Mouse (Mus musculus) stomach, embryonic 16.5 days (tissue): ENCODE results near the gene Neurod2. TPM values are rescaled to one million over a fixed set of nuclear protein-coding genes. Genes with fewer than 3 reads are reported as not detected.

Experiments used
- ATAC-seq: fragments of 200-750 bp; cut with Nextera tagmentation; 2 replicates; pipeline ENCODE4 v1.8.0; 2017; ENCODE audit warnings: moderate number of reproducible peaks, moderate TSS enrichment; ENCODE audit not compliant: insufficient read depth, low FRiP score
- H3K27ac ChIP-seq: fragments of 300-500 bp; sonication (generic); 2 replicates; pipeline ENCODE4 v1.5.1; 2014; ENCODE audit warnings: low read length
- H3K27me3 ChIP-seq: fragments of 300-500 bp; sonication (generic); 2 replicates; pipeline ENCODE4 v1.6.1; 2014; ENCODE audit warnings: low read length, control low read depth, mixed read lengths; ENCODE audit not compliant: control insufficient read depth, insufficient read depth
- H3K36me3 ChIP-seq: fragments of 300-500 bp; sonication (generic); 2 replicates; pipeline ENCODE4 v1.6.1; 2014; ENCODE audit warnings: low read length; ENCODE audit not compliant: control insufficient read depth, insufficient read depth
- H3K4me1 ChIP-seq: fragments of 300-500 bp; sonication (generic); 2 replicates; pipeline ENCODE4 v1.6.1; 2014; ENCODE audit warnings: low read length, control low read depth, mixed read lengths; ENCODE audit not compliant: control insufficient read depth, insufficient read depth
- H3K4me2 ChIP-seq: fragments of 300-500 bp; sonication (generic); 2 replicates; pipeline ENCODE4 v1.6.1; 2014; ENCODE audit warnings: low read depth, low read length, mixed read lengths
- H3K4me3 ChIP-seq: fragments of 300-500 bp; sonication (generic); replicated peaks from 2 replicates; pipeline ENCODE4 v1.5.1; 2014; ENCODE audit warnings: mild to moderate bottlenecking, low read length
- H3K9ac ChIP-seq: fragments of 300-500 bp; sonication (generic); 2 replicates; pipeline ENCODE4 v1.6.1; 2014; ENCODE audit warnings: low read length
- H3K9me3 ChIP-seq: fragments of 300-500 bp; sonication (generic); replicated peaks from 2 replicates; pipeline ENCODE4 v1.6.1; 2016; ENCODE audit warnings: low read length, control low read depth; ENCODE audit not compliant: control insufficient read depth
- WGBS: fragments of 180-500 bp; shearing (Covaris S2); extraction: QIAGEN DNeasy Blood & Tissue Kit; methylation state at CpG from one replicate; pipeline ENCODE4 v1.1.7; 2014; 5-methylcytosine and 5-hydroxymethylcytosine counted together
- polyA plus RNA-seq: library from polyadenylated mRNA; unstranded; fragments of >200 nt; fragmentation: Nextera tagmentation; extraction: Ambion mirVana; gene quantifications from 2 replicates; pipeline ENCODE4 v1.2.1, GENCODE M21; 2015

The Neurod2 gene
- polyA plus RNA-seq, 1 experiment from 2014 or later = not detected

DNA sequence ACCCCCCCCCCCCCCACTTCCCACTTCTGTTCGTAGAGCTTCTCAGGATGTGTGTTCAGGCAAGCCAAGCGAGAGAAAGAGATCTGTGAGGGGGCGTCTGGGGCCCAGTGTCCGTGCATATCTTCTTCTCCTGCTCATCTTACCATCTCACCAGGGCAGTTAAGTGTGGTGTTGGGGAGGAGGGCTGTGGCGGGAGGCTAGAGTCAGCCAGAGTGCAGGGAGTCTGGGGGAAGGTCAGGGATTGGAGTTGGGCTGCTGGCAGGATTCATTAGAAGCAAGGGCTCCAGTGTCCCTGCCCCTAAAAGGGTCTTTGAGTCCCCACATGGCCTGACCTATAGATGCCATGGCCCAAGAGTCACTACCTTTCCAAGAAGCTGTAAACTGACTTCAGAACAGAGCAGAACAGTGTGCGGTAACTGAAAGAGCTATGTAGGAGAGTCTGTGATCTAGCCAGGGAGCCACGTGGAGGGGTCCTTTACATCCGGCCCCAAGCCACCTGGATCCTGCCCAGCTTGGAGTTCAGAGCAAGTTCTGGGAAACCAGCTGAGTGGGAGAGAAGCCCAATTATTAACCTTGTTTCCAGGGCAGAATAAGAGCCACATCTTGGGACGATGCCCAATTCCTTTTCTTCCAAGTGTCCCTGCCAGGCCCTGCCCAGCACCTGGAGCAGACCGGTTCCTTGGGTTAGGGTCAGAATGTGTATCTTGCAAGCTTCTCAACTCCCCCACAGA lies 6.1 kb downstream of the Neurod2 start:
- ATAC-seq = no peak
- H3K4me1 ChIP-seq = peaks cover 5% of the 10 kb centered on the region; the same call in 1 of the 2 replicates
- H3K36me3 ChIP-seq = no peaks in the 10 kb centered on the region
- WGBS = 4% methylated on average over 10 of the region's 10 CpGs
- peaks cover 96% of the 10 kb centered on the region for H3K27me3 ChIP-seq
- no peak overlapping the region for H3K4me3 ChIP-seq
- no peak overlapping the region for H3K4me2 ChIP-seq
- no peaks in the 10 kb centered on the region for H3K9me3 ChIP-seq
- no peak overlapping the region for H3K9ac ChIP-seq
- no peak overlapping the region for H3K27ac ChIP-seq

DNA sequence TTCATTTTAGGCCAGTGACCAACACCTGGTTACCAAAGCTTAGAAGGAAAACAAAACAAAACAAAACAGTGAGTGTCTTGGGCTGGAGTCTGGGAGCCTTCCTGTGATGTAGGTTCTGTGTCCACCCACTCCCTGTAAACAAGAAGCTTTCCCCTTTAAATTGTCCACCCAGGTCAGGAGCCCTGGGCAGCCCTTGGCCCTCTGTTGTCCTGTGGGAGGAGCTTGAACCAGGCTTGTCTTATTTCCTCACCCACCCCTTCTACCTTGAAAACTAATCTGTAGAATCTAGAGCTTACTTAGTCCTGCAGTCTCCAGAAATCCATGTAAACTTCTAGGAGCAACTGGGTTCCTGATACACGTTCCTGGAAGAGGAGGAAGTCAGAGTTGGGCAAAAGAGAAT lies 7.3 kb downstream of the Neurod2 start:
- Histone ChIP-seq H3K4me3 (no peak overlapping the region), H3K27ac (no peak overlapping the region), H3K4me2 (no peak overlapping the region), H3K4me1 (no peaks in the 10 kb centered on the region), H3K9ac (no peak overlapping the region), H3K9me3 (no peaks in the 10 kb centered on the region), H3K27me3 (peaks cover 94% of the 10 kb centered on the region), H3K36me3 (no peaks in the 10 kb centered on the region)
- no peak for ATAC-seq
- WGBS = 3% methylated on average over 1 of the region's 1 CpGs

DNA sequence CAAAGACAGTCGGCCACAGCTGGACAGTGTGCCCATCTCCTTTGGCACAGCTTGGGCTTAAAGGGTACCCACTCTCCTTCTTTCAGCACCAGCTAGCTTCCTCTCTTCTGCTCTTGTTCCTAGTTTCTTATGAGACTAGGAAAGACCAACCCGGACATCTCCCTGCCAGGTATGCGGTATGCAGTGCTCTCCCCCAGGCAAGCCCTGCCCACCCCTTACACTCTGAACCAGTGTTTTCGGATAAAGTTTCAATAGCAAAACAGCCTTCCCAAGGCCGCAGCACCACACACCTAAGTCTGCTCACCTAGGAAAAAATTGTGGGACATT lies 7.8 kb downstream of the Neurod2 start:
- no peaks in the 10 kb centered on the region for H3K9me3 ChIP-seq
- no peaks in the 10 kb centered on the region for H3K4me1 ChIP-seq
- H3K36me3 ChIP-seq = no peaks in the 10 kb centered on the region
- no peak overlapping the region for H3K4me2 ChIP-seq
- H3K27ac ChIP-seq = no peak overlapping the region
- H3K27me3 ChIP-seq = peaks cover 94% of the 10 kb centered on the region
- ATAC-seq = no peak
- WGBS = 12% methylated on average over 5 of the region's 5 CpGs
- H3K9ac ChIP-seq = no peak overlapping the region
- no peak overlapping the region for H3K4me3 ChIP-seq

DNA sequence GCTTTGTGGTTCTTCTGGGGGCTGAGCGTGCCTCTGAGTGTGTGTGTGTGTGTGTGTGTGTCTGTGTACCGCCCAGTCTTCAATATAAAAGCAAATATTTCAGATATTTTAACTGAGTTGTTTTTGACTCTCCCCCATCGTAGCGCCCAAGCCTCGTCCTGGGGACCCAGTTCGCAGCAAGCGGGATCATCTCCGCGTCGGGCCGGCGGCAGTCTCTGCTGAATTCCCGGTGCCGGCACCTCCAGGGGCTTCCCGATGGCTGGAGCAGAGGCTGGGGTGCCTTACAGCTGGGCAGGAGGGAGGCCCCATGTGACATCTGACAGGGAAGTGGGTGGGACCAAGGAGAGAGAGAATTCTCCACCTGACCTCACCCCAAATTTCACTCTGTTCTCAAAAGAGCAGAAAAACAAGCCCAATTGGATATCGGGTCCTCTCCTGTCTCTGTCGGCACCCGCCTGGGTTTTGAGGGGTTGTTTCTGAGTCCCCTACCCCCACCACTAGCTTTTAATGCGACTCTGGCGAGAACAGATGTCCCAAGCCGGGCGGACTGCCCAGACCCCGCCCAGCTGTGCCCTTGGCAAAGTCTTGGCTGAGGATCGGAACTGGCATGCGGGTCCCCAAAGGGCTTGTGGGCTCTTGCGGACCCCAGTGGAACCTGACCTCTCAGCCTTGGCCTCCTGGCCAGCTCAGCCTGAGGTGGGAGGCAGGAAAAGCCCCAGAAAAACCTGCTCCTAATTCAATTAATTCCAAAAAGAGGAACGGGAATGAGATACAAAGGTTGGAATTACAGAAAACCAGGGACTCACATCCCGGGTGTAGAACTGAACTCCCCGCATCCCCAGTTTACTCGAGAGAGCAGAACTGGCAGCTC lies 8.4 kb downstream of the Neurod2 start:
- 2% methylated on average over 30 of the region's 30 CpGs for WGBS
- Histone ChIP-seq H3K27ac (no peak overlapping the region), H3K9me3 (no peaks in the 10 kb centered on the region), H3K4me2 (no peak overlapping the region), H3K9ac (no peak overlapping the region), H3K36me3 (no peaks in the 10 kb centered on the region), H3K4me3 (no peak overlapping the region), H3K27me3 (peaks cover 95% of the 10 kb centered on the region), H3K4me1 (no peaks in the 10 kb centered on the region)
- ATAC-seq = no peak

DNA sequence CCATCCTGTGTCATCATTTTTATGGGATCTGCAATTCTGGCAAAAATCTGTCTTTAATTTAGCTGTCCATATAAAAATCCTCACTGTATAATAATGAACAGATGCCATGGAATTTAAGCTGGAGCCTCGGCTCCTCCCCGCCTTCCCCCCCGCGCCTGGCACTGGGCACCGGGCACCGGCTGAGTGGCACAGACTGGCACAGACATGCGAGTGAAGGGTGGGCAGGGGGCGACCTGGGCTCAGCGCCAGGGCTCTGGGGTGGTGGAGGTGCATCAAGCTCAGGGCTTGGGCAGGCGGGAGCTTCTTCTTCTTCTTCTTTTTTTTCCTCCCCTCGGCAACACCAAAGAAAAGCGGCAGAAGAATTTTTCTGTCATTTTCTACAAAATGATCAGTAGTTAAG lies 9.1 kb downstream of the Neurod2 start:
- Histone ChIP-seq H3K4me3 (no peak overlapping the region), H3K9me3 (no peaks in the 10 kb centered on the region), H3K27ac (no peak overlapping the region), H3K9ac (no peak overlapping the region), H3K27me3 (peaks cover 94% of the 10 kb centered on the region), H3K4me2 (no peak overlapping the region), H3K36me3 (no peaks in the 10 kb centered on the region), H3K4me1 (no peaks in the 10 kb centered on the region)
- no peak for ATAC-seq
- 15% methylated on average over 12 of the region's 12 CpGs for WGBS

DNA sequence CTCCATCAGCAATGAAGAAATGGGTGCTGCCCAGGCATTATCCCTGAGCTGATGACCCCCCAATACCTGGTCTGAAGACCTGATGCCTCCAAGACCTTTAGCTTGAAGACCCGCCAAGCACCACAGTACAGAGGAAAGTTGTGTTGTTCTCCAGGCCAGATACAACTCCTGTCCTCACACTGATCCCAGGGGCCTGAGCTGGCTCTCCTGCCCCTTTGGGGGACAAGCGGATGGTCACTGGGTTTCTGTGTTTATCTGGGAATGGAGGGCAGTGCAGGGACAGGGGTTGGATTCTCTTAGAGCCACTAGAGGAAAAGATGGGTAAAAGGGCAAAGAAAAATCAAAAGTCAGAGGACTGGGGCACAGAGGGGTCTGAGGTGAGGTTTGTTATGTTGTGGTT lies 9.5 kb downstream of the Neurod2 start:
- H3K27me3 ChIP-seq = peaks cover 93% of the 10 kb centered on the region
- WGBS = 2% methylated on average over 2 of the region's 2 CpGs
- H3K36me3 ChIP-seq = no peaks in the 10 kb centered on the region
- no peak overlapping the region for H3K27ac ChIP-seq
- H3K9ac ChIP-seq = no peak overlapping the region
- no peak overlapping the region for H3K4me2 ChIP-seq
- ATAC-seq = no peak
- no peaks in the 10 kb centered on the region for H3K4me1 ChIP-seq
- H3K9me3 ChIP-seq = no peaks in the 10 kb centered on the region
- H3K4me3 ChIP-seq = no peak overlapping the region

DNA sequence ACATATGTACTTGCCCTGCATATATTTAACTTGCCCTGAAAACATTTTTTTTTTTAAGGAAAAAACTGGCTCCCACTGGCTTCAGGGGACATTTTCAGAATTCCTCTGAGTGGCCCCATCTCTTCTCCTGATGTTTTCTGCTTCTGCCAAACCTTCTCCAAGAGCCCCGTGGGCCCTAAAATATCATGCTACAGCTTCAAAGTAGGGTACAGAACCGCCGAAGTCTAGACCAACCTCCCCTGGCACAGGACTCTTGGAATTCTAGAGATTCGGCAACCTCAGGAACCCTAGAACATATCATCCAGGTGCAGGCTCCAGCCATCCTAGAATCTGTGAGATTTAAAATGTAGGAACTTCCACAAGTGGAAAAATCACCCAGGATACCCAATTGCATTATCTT lies 9.9 kb downstream of the Neurod2 start:
- Histone ChIP-seq H3K27me3 (peaks cover 91% of the 10 kb centered on the region), H3K36me3 (no peaks in the 10 kb centered on the region), H3K4me1 (no peaks in the 10 kb centered on the region), H3K9me3 (no peaks in the 10 kb centered on the region), H3K9ac (no peak overlapping the region), H3K27ac (no peak overlapping the region), H3K4me2 (no peak overlapping the region), H3K4me3 (no peak overlapping the region)
- ATAC-seq = no peak
- 22% methylated on average over 4 of the region's 4 CpGs for WGBS

DNA sequence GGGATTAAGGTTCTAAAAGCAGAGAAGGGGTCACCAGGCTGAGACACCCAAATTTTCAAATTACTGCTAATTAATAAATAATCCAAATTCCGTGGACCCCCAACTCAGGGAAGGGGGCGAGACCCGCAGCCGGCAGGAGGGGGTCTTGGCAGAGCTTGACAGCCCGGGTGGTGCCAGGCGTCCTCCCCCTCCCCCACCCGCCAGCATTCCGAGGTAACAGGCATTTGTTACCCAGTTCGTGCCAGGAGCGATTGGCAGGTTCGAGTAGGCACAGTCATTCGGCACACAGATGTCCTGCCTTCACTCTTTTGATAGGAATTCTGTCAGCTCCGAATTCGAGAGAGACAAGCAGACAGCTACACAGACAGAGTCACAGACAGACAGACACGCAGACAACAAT lies 10.3 kb downstream of the Neurod2 start:
- Histone ChIP-seq H3K4me1 (no peaks in the 10 kb centered on the region), H3K27me3 (peaks cover 91% of the 10 kb centered on the region), H3K4me2 (no peak overlapping the region), H3K9ac (no peak overlapping the region), H3K4me3 (no peak overlapping the region), H3K27ac (no peak overlapping the region), H3K36me3 (no peaks in the 10 kb centered on the region), H3K9me3 (no peaks in the 10 kb centered on the region)
- no peak for ATAC-seq
- 4% methylated on average over 15 of the region's 15 CpGs for WGBS

DNA sequence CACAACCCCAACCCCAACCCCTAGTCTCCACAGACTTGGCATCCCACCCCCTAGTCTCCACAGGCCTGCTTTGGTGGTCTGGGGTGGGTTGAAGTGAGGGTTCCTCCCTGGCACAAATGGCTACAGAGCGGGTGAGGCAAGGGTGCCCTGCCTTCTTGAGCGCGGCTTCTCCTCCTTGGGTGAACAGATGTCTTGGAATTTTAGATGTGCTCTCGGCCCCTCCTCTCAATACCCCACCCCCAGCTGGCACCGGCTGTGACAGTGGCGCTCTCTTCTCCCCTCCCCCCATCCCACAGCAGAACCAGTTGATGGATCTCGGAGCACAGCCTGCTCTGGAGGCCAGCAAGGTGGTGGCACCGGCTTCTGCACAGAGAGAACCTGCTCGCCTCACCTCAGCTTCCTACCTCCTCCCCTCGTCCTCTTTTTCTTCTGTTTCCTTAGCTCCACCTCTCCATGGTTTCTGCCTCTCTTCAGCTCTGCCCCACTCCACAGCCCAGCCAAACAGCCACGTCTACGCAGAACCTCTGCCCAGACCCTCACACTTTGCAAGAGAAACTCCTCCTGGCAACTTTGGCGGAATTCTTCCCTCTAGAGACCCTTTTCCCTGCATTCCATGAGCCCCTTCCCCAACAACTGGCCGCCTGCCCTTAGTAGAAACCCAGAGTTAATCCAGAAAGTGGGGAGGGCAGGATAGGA lies 10.9 kb downstream of the Neurod2 start:
- H3K27ac ChIP-seq = no peak overlapping the region
- H3K4me1 ChIP-seq = no peaks in the 10 kb centered on the region
- H3K9me3 ChIP-seq = no peaks in the 10 kb centered on the region
- H3K27me3 ChIP-seq = peaks cover 90% of the 10 kb centered on the region
- no peak overlapping the region for H3K4me3 ChIP-seq
- ATAC-seq = no peak
- no peak overlapping the region for H3K4me2 ChIP-seq
- no peaks in the 10 kb centered on the region for H3K36me3 ChIP-seq
- 4% methylated on average over 14 of the region's 14 CpGs for WGBS
- H3K9ac ChIP-seq = no peak overlapping the region
